Mouse (Mus musculus): ENCODE data around the gene Cnot10. TPM values are rescaled to one million over a fixed set of nuclear protein-coding genes. Genes with fewer than 3 reads are reported as not detected.
A peak's percentile ranks its signal among the peaks of the same experiment; 100 is the strongest.

Gene Cnot10
- polyA plus RNA-seq, 1 experiment from 2014 or later = 50.0 TPM

- Histone ChIP-seq H3K27me3 (replicated peaks; ENCODE audit: control insufficient read depth, insufficient read depth, low read length) (no peaks in the 10 kb centered on the region), H3K4me1 (ENCODE audit: control insufficient read depth, insufficient read depth, low read length) (peaks cover 54% of the 10 kb centered on the region), H3K4me2 (ENCODE audit: low read depth, low read length) (peak overlapping the region; percentile 48), H3K9me3 (ENCODE audit: control insufficient read depth, low read length) (no peaks in the 10 kb centered on the region), H3K4me3 (ENCODE audit: low read length) (peak overlapping the region; percentile 1; the same call in 1 of the 2 replicates), H3K9ac (ENCODE audit: low read depth, low read length) (peak overlapping the region; percentile 60), H3K27ac (ENCODE audit: low read length) (peak overlapping the region; percentile 97), H3K36me3 (ENCODE audit: control insufficient read depth, insufficient read depth, low read length) (no peaks in the 10 kb centered on the region)
- 30% methylated on average over 6 of the region's 6 CpGs for WGBS
- ATAC-seq = peak; percentile 83
Measured at GRCm38 (mm10) chr9:114547643-114548077, 92.3 kb downstream of the Cnot10 start.

GRCm38 (mm10) chr9:114546765-114547164, 93.2 kb downstream of the Cnot10 start:
- H3K9ac ChIP-seq (ENCODE audit: low read depth, low read length) = 0 out of 2 replicates have a peak overlapping the region, but pooled peaks have one; percentile 60
- peaks cover 54% of the 10 kb centered on the region for H3K4me1 ChIP-seq (ENCODE audit: control insufficient read depth, insufficient read depth, low read length)
- H3K27me3 ChIP-seq (replicated peaks; ENCODE audit: control insufficient read depth, insufficient read depth, low read length) = no peaks in the 10 kb centered on the region
- no peaks in the 10 kb centered on the region for H3K9me3 ChIP-seq (ENCODE audit: control insufficient read depth, low read length)
- peak overlapping the region; percentile 48 for H3K4me2 ChIP-seq (ENCODE audit: low read depth, low read length)
- no peak overlapping the region for H3K4me3 ChIP-seq (ENCODE audit: low read length)
- no peak for ATAC-seq
- 44% methylated on average over 12 of the region's 12 CpGs for WGBS
- peak overlapping the region; percentile 97 for H3K27ac ChIP-seq (ENCODE audit: low read length)
- H3K36me3 ChIP-seq (ENCODE audit: control insufficient read depth, insufficient read depth, low read length) = no peaks in the 10 kb centered on the region

- Histone ChIP-seq H3K27ac (ENCODE audit: low read length) (peak overlapping the region; percentile 68), H3K4me3 (ENCODE audit: low read length) (0 out of 2 replicates have a peak overlapping the region, but pooled peaks have one; percentile 6), H3K27me3 (replicated peaks; ENCODE audit: control insufficient read depth, insufficient read depth, low read length) (no peaks in the 10 kb centered on the region), H3K36me3 (ENCODE audit: control insufficient read depth, insufficient read depth, low read length) (no peaks in the 10 kb centered on the region), H3K9me3 (ENCODE audit: control insufficient read depth, low read length) (no peaks in the 10 kb centered on the region), H3K4me2 (ENCODE audit: low read depth, low read length) (peak overlapping the region; percentile 50), H3K9ac (ENCODE audit: low read depth, low read length) (no peak overlapping the region), H3K4me1 (ENCODE audit: control insufficient read depth, insufficient read depth, low read length) (peaks cover 57% of the 10 kb centered on the region)
- 30% methylated on average over 9 of the region's 9 CpGs for WGBS
- ATAC-seq = no peak
Measured at GRCm38 (mm10) chr9:114544754-114545393, 95.1 kb downstream of the Cnot10 start.

GRCm38 (mm10) chr9:114543882-114544753, 95.9 kb downstream of the Cnot10 start:
- Histone ChIP-seq H3K27me3 (replicated peaks; ENCODE audit: control insufficient read depth, insufficient read depth, low read length) (no peaks in the 10 kb centered on the region), H3K9me3 (ENCODE audit: control insufficient read depth, low read length) (no peaks in the 10 kb centered on the region), H3K4me3 (ENCODE audit: low read length) (peak overlapping the region; percentile 6; the same call in 1 of the 2 replicates), H3K27ac (ENCODE audit: low read length) (peak overlapping the region; percentile 73), H3K9ac (ENCODE audit: low read depth, low read length) (peak overlapping the region; percentile 54), H3K4me1 (ENCODE audit: control insufficient read depth, insufficient read depth, low read length) (peaks cover 56% of the 10 kb centered on the region), H3K4me2 (ENCODE audit: low read depth, low read length) (peak overlapping the region; percentile 50), H3K36me3 (ENCODE audit: control insufficient read depth, insufficient read depth, low read length) (no peaks in the 10 kb centered on the region)
- peak; percentile 56 for ATAC-seq
- 45% methylated on average over 17 of the region's 17 CpGs for WGBS

- Histone ChIP-seq H3K4me3 (ENCODE audit: low read length) (no peak overlapping the region), H3K4me1 (ENCODE audit: control insufficient read depth, insufficient read depth, low read length) (peaks cover 54% of the 10 kb centered on the region), H3K9ac (ENCODE audit: low read depth, low read length) (no peak overlapping the region), H3K4me2 (ENCODE audit: low read depth, low read length) (no peak overlapping the region), H3K27ac (ENCODE audit: low read length) (peak overlapping the region; percentile 49), H3K36me3 (ENCODE audit: control insufficient read depth, insufficient read depth, low read length) (no peaks in the 10 kb centered on the region), H3K9me3 (ENCODE audit: control insufficient read depth, low read length) (no peaks in the 10 kb centered on the region), H3K27me3 (replicated peaks; ENCODE audit: control insufficient read depth, insufficient read depth, low read length) (no peaks in the 10 kb centered on the region)
- ATAC-seq = peak; percentile 47
- 43% methylated on average over 1 of the region's 1 CpGs for WGBS
Measured at GRCm38 (mm10) chr9:114541279-114541741, 98.7 kb downstream of the Cnot10 start.

- Histone ChIP-seq H3K36me3 (ENCODE audit: control insufficient read depth, insufficient read depth, low read length) (no peaks in the 10 kb centered on the region), H3K9me3 (ENCODE audit: control insufficient read depth, low read length) (no peaks in the 10 kb centered on the region), H3K9ac (ENCODE audit: low read depth, low read length) (no peak overlapping the region), H3K4me2 (ENCODE audit: low read depth, low read length) (no peak overlapping the region), H3K27me3 (replicated peaks; ENCODE audit: control insufficient read depth, insufficient read depth, low read length) (no peaks in the 10 kb centered on the region), H3K27ac (ENCODE audit: low read length) (no peak overlapping the region), H3K4me1 (ENCODE audit: control insufficient read depth, insufficient read depth, low read length) (peaks cover 38% of the 10 kb centered on the region), H3K4me3 (ENCODE audit: low read length) (no peak overlapping the region)
- ATAC-seq = no peak
- 65% methylated on average over 7 of the region's 7 CpGs for WGBS
Measured at GRCm38 (mm10) chr9:114538996-114539563, 100.9 kb downstream of the Cnot10 start.

GRCm38 (mm10) chr9:114536628-114537027, 103.4 kb downstream of the Cnot10 start:
- ATAC-seq = no peak
- Histone ChIP-seq H3K27me3 (replicated peaks; ENCODE audit: control insufficient read depth, insufficient read depth, low read length) (no peaks in the 10 kb centered on the region), H3K27ac (ENCODE audit: low read length) (no peak overlapping the region), H3K4me3 (ENCODE audit: low read length) (no peak overlapping the region), H3K4me1 (ENCODE audit: control insufficient read depth, insufficient read depth, low read length) (peaks cover 32% of the 10 kb centered on the region), H3K9ac (ENCODE audit: low read depth, low read length) (no peak overlapping the region), H3K4me2 (ENCODE audit: low read depth, low read length) (no peak overlapping the region), H3K9me3 (ENCODE audit: control insufficient read depth, low read length) (no peaks in the 10 kb centered on the region), H3K36me3 (ENCODE audit: control insufficient read depth, insufficient read depth, low read length) (no peaks in the 10 kb centered on the region)
- WGBS = 51% methylated on average over 2 of the region's 2 CpGs
